Mouse (Mus musculus) G1E (cell line): Measurements from ENCODE around the gene Polr1a.

Source experiments
- CTCF ChIP-seq: IDR thresholded peaks from 2 replicates; pipeline ENCODE4 v1.5.1; 2012; ENCODE audit warnings: low read depth, low read length, inconsistent platforms, mixed read lengths
- GATA1 ChIP-seq: IDR thresholded peaks from 2 replicates; pipeline ENCODE4 v1.6.1; 2012; ENCODE audit warnings: borderline replicate concordance, low read length, inconsistent platforms, mixed read lengths
- GATA2 ChIP-seq: IDR thresholded peaks from 2 replicates; pipeline ENCODE4 v1.6.1; 2012; ENCODE audit warnings: low read depth, low read length, inconsistent platforms, borderline replicate concordance
- POLR2AphosphoS5 ChIP-seq: IDR thresholded peaks from 2 replicates; pipeline ENCODE4 v1.6.1; 2012; ENCODE audit warnings: low read depth, low read length, inconsistent platforms; ENCODE audit not compliant: insufficient replicate concordance

GRCm38 (mm10) chr6:71989647-71990351 is 80.9 kb downstream of the Polr1a start:
- TF ChIP-seq POLR2AphosphoS5 (no peak), CTCF (no peak), GATA1 (no peak), GATA2 (no peak)
